Mouse (Mus musculus) liver, adult 2 months (tissue): ENCODE data around the gene Napepld.

Experiments
- CTCF ChIP-seq: fragments of 200-500 bp; IDR thresholded peaks from 2 replicates; pipeline ENCODE4 v1.5.1; 2011; ENCODE audit warnings: low read depth, low read length, control low read depth
- POLR2A ChIP-seq: fragments of 200-500 bp; IDR thresholded peaks from 2 replicates; pipeline ENCODE4 v1.6.1; 2011; ENCODE audit warnings: low read length, control low read depth; ENCODE audit not compliant: insufficient read depth; ENCODE audit errors: extremely low read depth

DNA sequence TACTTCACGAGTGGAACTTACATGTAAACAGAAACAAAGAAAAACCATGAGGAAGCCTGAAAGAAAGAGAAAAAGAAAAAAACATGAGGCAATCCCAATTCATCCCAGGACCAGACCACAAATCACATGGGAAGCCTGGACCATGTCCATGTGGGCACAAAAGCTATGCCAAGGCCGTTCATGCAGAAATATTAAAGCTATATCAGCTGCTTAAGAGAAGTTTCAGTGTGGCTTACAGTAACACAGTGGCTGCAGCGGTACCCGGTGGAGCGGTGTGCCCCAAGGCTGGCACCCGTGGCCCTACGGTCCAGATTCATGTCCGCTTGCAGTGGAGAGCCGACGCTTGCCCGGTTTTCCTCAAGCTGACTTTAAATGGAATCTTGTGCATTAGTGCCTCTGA lies 38.1 kb downstream of the Napepld start:
- TF ChIP-seq CTCF (no peak), POLR2A (no peak)
